Mouse (Mus musculus): ENCODE data around the gene Tacc2. TPM values are rescaled to one million over a fixed set of nuclear protein-coding genes. Genes with fewer than 3 reads are reported as not detected.

Tacc2 gene
- polyA plus RNA-seq, 1 experiment: not detected

- TF ChIP-seq GATA1 (IDR thresholded peaks at IDR 0.05; ENCODE audit: low read length): no peak
These were observed 14.0 kb upstream of the Tacc2 start for GRCm38 (mm10) chr7:130563276-130563675.

GRCm38 (mm10) chr7:130563880-130564279, 13.4 kb upstream of the Tacc2 start:
- no peak for TF ChIP-seq GATA1 (IDR thresholded peaks at IDR 0.05; ENCODE audit: low read length)

- TF ChIP-seq GATA1 (IDR thresholded peaks at IDR 0.05; ENCODE audit: low read length): no peak
These were observed 12.6 kb upstream of the Tacc2 start for GRCm38 (mm10) chr7:130564596-130564995.

- no peak for TF ChIP-seq GATA1 (IDR thresholded peaks at IDR 0.05; ENCODE audit: low read length)
These were observed 8.3 kb upstream of the Tacc2 start for GRCm38 (mm10) chr7:130568783-130569436.

- TF ChIP-seq GATA1 (IDR thresholded peaks at IDR 0.05; ENCODE audit: low read length): no peak
These were observed 6.8 kb upstream of the Tacc2 start for GRCm38 (mm10) chr7:130570472-130570871.

GRCm38 (mm10) chr7:130572821-130573220, 4.4 kb upstream of the Tacc2 start, which contains the start of gene Nsmce4a:
Gene Nsmce4a, minus strand, starts transcription at chr7:130573118.
- TF ChIP-seq GATA1 (IDR thresholded peaks at IDR 0.05; ENCODE audit: low read length): no peak

- no peak for TF ChIP-seq GATA1 (IDR thresholded peaks at IDR 0.05; ENCODE audit: low read length)
These were observed 3.5 kb upstream of the Tacc2 start for GRCm38 (mm10) chr7:130573746-130574145.

- no peak for TF ChIP-seq GATA1 (IDR thresholded peaks at IDR 0.05; ENCODE audit: low read length)
These were observed 2.8 kb upstream of the Tacc2 start for GRCm38 (mm10) chr7:130574211-130574991.

- TF ChIP-seq GATA1 (IDR thresholded peaks at IDR 0.05; ENCODE audit: low read length): no peak
These were observed 257 bp upstream of the Tacc2 start for GRCm38 (mm10) chr7:130576981-130577380.

- TF ChIP-seq GATA1 (IDR thresholded peaks at IDR 0.05; ENCODE audit: low read length): no peak
These were observed 828 bp downstream of the Tacc2 start for GRCm38 (mm10) chr7:130578066-130578465.

- no peak for TF ChIP-seq GATA1 (IDR thresholded peaks at IDR 0.05; ENCODE audit: low read length)
These were observed 1.4 kb downstream of the Tacc2 start for GRCm38 (mm10) chr7:130578607-130579006.

- TF ChIP-seq GATA1 (IDR thresholded peaks at IDR 0.05; ENCODE audit: low read length): no peak
These were observed 9.4 kb downstream of the Tacc2 start for GRCm38 (mm10) chr7:130586521-130587072.

GRCm38 (mm10) chr7:130590081-130590828, 13.0 kb downstream of the Tacc2 start:
- TF ChIP-seq GATA1 (IDR thresholded peaks at IDR 0.05; ENCODE audit: low read length): no peak

GRCm38 (mm10) chr7:130590845-130591437, 13.7 kb downstream of the Tacc2 start:
- no peak for TF ChIP-seq GATA1 (IDR thresholded peaks at IDR 0.05; ENCODE audit: low read length)

GRCm38 (mm10) chr7:130597546-130597945, 20.3 kb downstream of the Tacc2 start:
- TF ChIP-seq GATA1 (IDR thresholded peaks at IDR 0.05; ENCODE audit: low read length): no peak
